Mouse (Mus musculus) CH12.LX (cell line): ENCODE measurements around the gene Csnk1g2.

Experiments
- BHLHE40 ChIP-seq: IDR thresholded peaks from 2 replicates; pipeline ENCODE4 v1.6.1; 2011; ENCODE audit warnings: mild to moderate bottlenecking, low read depth, low read length, improper control_type of control experiment
- CTCF ChIP-seq, 2 experiments: IDR thresholded peaks in 1 of 2; conservative IDR thresholded peaks in 1 of 2; 2 replicates each; pipeline ENCODE4 v1.5.1; 2011 to 2012; ENCODE audit warnings: low read depth in 2 of 2, low read length in 2 of 2, improper control_type of control experiment in 1 of 2, inconsistent platforms in 1 of 2, mild to moderate bottlenecking in 1 of 2, moderate library complexity in 1 of 2
- ELF1 ChIP-seq: IDR thresholded peaks from 2 replicates; pipeline ENCODE4 v1.6.1; 2014; ENCODE audit warnings: low read depth, mild to moderate bottlenecking, inconsistent platforms, low read length, improper control_type of control experiment
- EP300 ChIP-seq: IDR thresholded peaks from 2 replicates; pipeline ENCODE4 v1.6.1; 2011; ENCODE audit warnings: low read length, improper control_type of control experiment
- MYC ChIP-seq: IDR thresholded peaks from 2 replicates; pipeline ENCODE4 v1.6.1; 2011; ENCODE audit warnings: low read depth, mild to moderate bottlenecking, improper control_type of control experiment, low read length
- POLR2A ChIP-seq: IDR thresholded peaks from 2 replicates; pipeline ENCODE4 v1.6.1; 2011; ENCODE audit warnings: low read depth, mild to moderate bottlenecking, improper control_type of control experiment, low read length
- SIN3A ChIP-seq: IDR thresholded peaks from 2 replicates; pipeline ENCODE4 v1.6.1; 2012; ENCODE audit warnings: low read length, improper control_type of control experiment, inconsistent platforms
- UBTF ChIP-seq: IDR thresholded peaks from 2 replicates; pipeline ENCODE4 v1.6.1; 2012; ENCODE audit warnings: low read depth, mild to moderate bottlenecking, inconsistent platforms, low read length, improper control_type of control experiment, moderate library complexity
- ZKSCAN1 ChIP-seq: IDR thresholded peaks from 2 replicates; pipeline ENCODE4 v1.6.1; 2012; ENCODE audit warnings: low read depth, inconsistent platforms, low read length, improper control_type of control experiment, borderline replicate concordance
- ZMIZ1 ChIP-seq: IDR thresholded peaks from 2 replicates; pipeline ENCODE4 v1.6.1; 2012; ENCODE audit warnings: low read depth, mild to moderate bottlenecking, inconsistent platforms, low read length, improper control_type of control experiment

DNA sequence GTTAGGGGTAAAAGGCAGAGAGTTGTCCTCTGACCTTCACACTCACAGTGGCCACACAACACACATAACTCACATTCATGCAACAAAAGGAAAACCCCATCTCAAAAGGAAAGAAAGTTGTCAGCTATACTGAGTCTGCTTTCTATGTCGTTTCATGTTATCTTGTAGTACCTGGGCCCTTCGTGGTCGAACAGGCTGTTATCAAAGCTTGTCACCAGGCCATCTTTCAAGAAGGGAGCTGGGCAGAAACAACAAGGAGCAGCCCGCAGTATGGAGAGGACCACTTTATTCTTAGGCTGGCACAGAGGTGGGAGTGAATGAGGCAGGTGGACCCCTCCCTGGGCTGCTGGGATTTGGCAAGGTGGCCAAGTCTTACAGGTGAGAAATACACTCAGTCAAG is 62.3 kb downstream of the Csnk1g2 start:
- no peak for TF ChIP-seq CTCF (conservative IDR thresholded peaks at IDR 0.05 in 1 of 2, IDR thresholded peaks at IDR 0.05 in 1 of 2; ENCODE audit: low read depth in 2 of 2, low read length in 2 of 2)
- no peak for TF ChIP-seq EP300
- no peak for TF ChIP-seq ZKSCAN1
- TF ChIP-seq SIN3A, result no peak
- no peak for TF ChIP-seq ELF1
- no peak for TF ChIP-seq MYC
- TF ChIP-seq POLR2A, result no peak
- TF ChIP-seq UBTF, result no peak
- TF ChIP-seq ZMIZ1, result no peak
- no peak for TF ChIP-seq BHLHE40
